Mouse (Mus musculus) kidney, postnatal 4 days (tissue): ENCODE data around the gene Slc25a26.
A peak's percentile ranks its signal among the peaks of the same experiment; 100 is the strongest.

Experiments used
- DNase-seq, 2 experiments: peaks; one replicate each; pipeline ENCODE4 v3.0.0; 2021; ENCODE audit warnings: mixed read lengths in 2 of 2

Slc25a26 gene

GRCm38 (mm10) chr6:94499897-94500623 lies at the start of gene Slc25a26:
TSS of gene Slc25a26 (plus strand) at chr6:94500331.
- DNase-seq: peak; percentile 93 to 94

GRCm38 (mm10) chr6:94464037-94464891 lies 35.9 kb upstream of the Slc25a26 start:
- DNase-seq: peak; percentile 62 to 71

GRCm38 (mm10) chr6:94466508-94467205 lies 33.5 kb upstream of the Slc25a26 start:
- peak; percentile 47 to 52 for DNase-seq

GRCm38 (mm10) chr6:94492739-94493138 lies 7.4 kb upstream of the Slc25a26 start:
- DNase-seq: no peak

GRCm38 (mm10) chr6:94503963-94504362 lies 3.8 kb downstream of the Slc25a26 start:
- no peak for DNase-seq

GRCm38 (mm10) chr6:94507921-94508320 lies 7.8 kb downstream of the Slc25a26 start:
- no peak for DNase-seq

- no peak for DNase-seq
Observed at GRCm38 (mm10) chr6:94508807-94509206, 8.7 kb downstream of the Slc25a26 start.

- no peak for DNase-seq
Observed at GRCm38 (mm10) chr6:94509220-94509619, 9.1 kb downstream of the Slc25a26 start.

GRCm38 (mm10) chr6:94518171-94518570 lies 18.0 kb downstream of the Slc25a26 start:
- DNase-seq: no peak

- DNase-seq: no peak
Observed at GRCm38 (mm10) chr6:94524335-94524734, 24.2 kb downstream of the Slc25a26 start.

GRCm38 (mm10) chr6:94530756-94531155 lies 30.6 kb downstream of the Slc25a26 start:
- peak in 1 of 2 experiments; percentile 23 for DNase-seq

- DNase-seq: no peak
Observed at GRCm38 (mm10) chr6:94532086-94532485, 32.0 kb downstream of the Slc25a26 start.

GRCm38 (mm10) chr6:94536478-94536877 lies 36.3 kb downstream of the Slc25a26 start:
- DNase-seq: no peak

- no peak for DNase-seq
Observed at GRCm38 (mm10) chr6:94537652-94538051, 37.5 kb downstream of the Slc25a26 start.

GRCm38 (mm10) chr6:94540090-94540489 lies 40.0 kb downstream of the Slc25a26 start:
- DNase-seq: no peak

- no peak for DNase-seq
Observed at GRCm38 (mm10) chr6:94540615-94541014, 40.5 kb downstream of the Slc25a26 start.

- DNase-seq: no peak
Observed at GRCm38 (mm10) chr6:94541133-94541532, 41.0 kb downstream of the Slc25a26 start.

GRCm38 (mm10) chr6:94541854-94542253 lies 41.7 kb downstream of the Slc25a26 start:
- no peak for DNase-seq

- peak; percentile 36 to 49 for DNase-seq
Observed at GRCm38 (mm10) chr6:94543902-94544840, 44.0 kb downstream of the Slc25a26 start.

GRCm38 (mm10) chr6:94547239-94547638 lies 47.1 kb downstream of the Slc25a26 start:
- DNase-seq: no peak

GRCm38 (mm10) chr6:94550298-94550697 lies 50.2 kb downstream of the Slc25a26 start:
- DNase-seq: no peak

- DNase-seq: no peak
Observed at GRCm38 (mm10) chr6:94550851-94551250, 50.7 kb downstream of the Slc25a26 start.
